Mouse (Mus musculus) intestine, embryonic 14.5 days (tissue): ENCODE measurements around the gene Krtap4-1. TPM values are rescaled to one million over a fixed set of nuclear protein-coding genes. Genes with fewer than 3 reads are reported as not detected.
"Not testable (repeated sequence)": the region's sequence is repeated elsewhere in the genome, so short reads cannot be mapped to it uniquely, and the experiment has no call there.

Experiments
- ATAC-seq: fragments of 200-750 bp; cut with Nextera tagmentation; replicated peaks from 2 replicates; pipeline ENCODE4 v1.8.0; 2017; ENCODE audit warnings: low read depth, moderate number of reproducible peaks, moderate TSS enrichment, moderate library complexity; ENCODE audit not compliant: low FRiP score, low TSS enrichment
- DNase-seq: peaks from one replicate; pipeline ENCODE4 v3.0.0-alpha.2; 2018; ENCODE audit warnings: low spot score
- H3K27ac ChIP-seq: fragments of 300-500 bp; sonication (generic); 2 replicates; pipeline ENCODE4 v1.5.1; 2014; ENCODE audit warnings: low read depth, mild to moderate bottlenecking, control low read depth
- H3K27me3 ChIP-seq: fragments of 300-500 bp; sonication (generic); replicated peaks from 2 replicates; pipeline ENCODE4 v1.6.1; 2014; ENCODE audit warnings: low read length, control low read depth; ENCODE audit not compliant: control insufficient read depth, insufficient read depth
- H3K36me3 ChIP-seq: fragments of 300-500 bp; sonication (generic); 2 replicates; pipeline ENCODE4 v1.6.1; 2014; ENCODE audit warnings: low read length, control low read depth; ENCODE audit not compliant: control insufficient read depth, insufficient read depth
- H3K4me1 ChIP-seq: fragments of 300-500 bp; sonication (generic); replicated peaks from 2 replicates; pipeline ENCODE4 v1.6.1; 2014; ENCODE audit warnings: low read length, control low read depth, mixed read lengths; ENCODE audit not compliant: control insufficient read depth, insufficient read depth
- H3K4me2 ChIP-seq: fragments of 300-500 bp; sonication (generic); 2 replicates; pipeline ENCODE4 v1.6.1; 2014; ENCODE audit warnings: low read length
- H3K4me3 ChIP-seq: fragments of 300-500 bp; sonication (generic); 2 replicates; pipeline ENCODE4 v1.5.1; 2014; ENCODE audit warnings: low read depth, low read length, control low read depth, mixed read lengths
- H3K9ac ChIP-seq: fragments of 300-500 bp; sonication (generic); 2 replicates; pipeline ENCODE4 v1.6.1; 2014; ENCODE audit warnings: mild to moderate bottlenecking, low read length
- H3K9me3 ChIP-seq: fragments of 300-500 bp; sonication (generic); 2 replicates; pipeline ENCODE4 v1.6.1; 2016; ENCODE audit warnings: low read length, control low read depth; ENCODE audit not compliant: control insufficient read depth
- WGBS: fragments of 180-500 bp; shearing (Covaris S2); extraction: QIAGEN DNeasy Blood & Tissue Kit; methylation state at CpG from one replicate; pipeline ENCODE4 v1.1.7; 2014; 5-methylcytosine and 5-hydroxymethylcytosine counted together
- polyA plus RNA-seq: library from polyadenylated mRNA; unstranded; fragments of >200 nt; fragmentation: Nextera tagmentation; extraction: Ambion mirVana; gene quantifications from 2 replicates; pipeline ENCODE4 v1.2.1, GENCODE M21; 2014

Gene Krtap4-1
- polyA plus RNA-seq, 1 experiment from 2014 or later: not detected

- 77% methylated on average over 9 of the region's 9 CpGs for WGBS
- not testable (repeated sequence) for H3K9me3 ChIP-seq, H3K4me1 ChIP-seq, DNase-seq, H3K27ac ChIP-seq, H3K36me3 ChIP-seq, H3K9ac ChIP-seq, H3K4me2 ChIP-seq, H3K4me3 ChIP-seq, H3K27me3 ChIP-seq, ATAC-seq
Observed at GRCm38 (mm10) chr11:99643635-99644139, 15.6 kb upstream of the Krtap4-1 start, which contains the start of gene Krtap4-7. Gene Krtap4-7, minus strand, starts transcription at chr11:99644089.

- H3K4me2 ChIP-seq: no peak overlapping the region
- no peak overlapping the region for H3K9ac ChIP-seq
- no peaks in the 10 kb centered on the region for H3K9me3 ChIP-seq
- H3K27me3 ChIP-seq: no peaks in the 10 kb centered on the region
- no peak overlapping the region for H3K4me3 ChIP-seq
- DNase-seq (no peak), ATAC-seq (no peak)
- 23% methylated on average over 1 of the region's 1 CpGs for whole genome bisulfite sequencing
- H3K36me3 ChIP-seq: no peaks in the 10 kb centered on the region
- no peak overlapping the region for H3K27ac ChIP-seq
- H3K4me1 ChIP-seq: no peaks in the 10 kb centered on the region
Observed at GRCm38 (mm10) chr11:99640926-99641325, 12.9 kb upstream of the Krtap4-1 start.

DNA sequence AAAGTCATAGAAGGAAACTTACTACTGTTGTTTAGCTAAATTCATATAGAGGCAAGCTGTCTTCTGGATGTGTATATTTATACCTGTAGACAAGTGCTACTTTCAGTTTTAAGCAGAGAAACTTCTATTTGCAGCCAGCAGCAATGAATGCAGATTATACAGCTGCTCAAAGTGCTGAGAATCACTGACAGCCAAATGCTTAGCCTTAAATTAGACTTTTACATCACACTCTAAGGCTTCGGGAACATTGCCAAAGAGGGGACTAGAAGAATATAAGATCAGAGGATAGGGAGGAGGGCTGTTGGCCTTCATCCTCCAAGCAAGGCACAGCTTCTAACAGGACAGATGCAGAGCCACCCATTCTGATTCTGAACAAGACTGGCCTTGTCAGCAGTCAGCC is 9.0 kb upstream of the Krtap4-1 start:
- H3K4me2 ChIP-seq: no peak overlapping the region
- H3K4me3 ChIP-seq: no peak overlapping the region
- H3K9me3 ChIP-seq: no peaks in the 10 kb centered on the region
- DNase-seq: no peak
- no peaks in the 10 kb centered on the region for H3K4me1 ChIP-seq
- WGBS: 88% methylated on average over 1 of the region's 1 CpGs
- H3K27ac ChIP-seq: no peak overlapping the region
- ATAC-seq: no peak
- H3K27me3 ChIP-seq: no peaks in the 10 kb centered on the region
- no peak overlapping the region for H3K9ac ChIP-seq
- H3K36me3 ChIP-seq: no peaks in the 10 kb centered on the region

DNA sequence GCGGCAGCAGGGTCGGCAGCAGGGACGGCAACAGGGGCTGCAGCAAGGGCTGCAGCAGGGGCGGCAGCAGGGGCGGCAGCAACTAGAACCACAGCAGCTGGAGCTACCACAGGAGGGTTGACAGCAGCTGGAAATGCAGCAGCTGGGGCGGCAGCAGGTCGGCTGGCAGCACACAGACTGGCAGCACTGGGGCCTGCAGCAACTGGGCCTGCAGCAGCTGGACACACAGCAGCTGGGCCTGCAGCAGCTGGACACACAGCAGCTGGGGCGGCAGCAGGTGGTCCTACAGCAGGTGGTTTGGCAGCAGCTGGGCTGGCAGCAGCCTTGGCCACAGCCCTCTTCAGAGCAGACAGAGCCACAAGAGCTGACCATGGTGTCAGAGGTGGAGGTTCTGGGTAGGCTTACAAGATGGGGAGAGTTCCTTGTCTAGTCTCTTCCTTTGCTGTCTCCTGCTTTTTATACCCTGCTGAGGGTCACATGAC is 6.7 kb upstream of the Krtap4-1 start, which contains the start of gene Krtap4-2:
Gene Krtap4-2, minus strand, starts transcription at position 432 of the 482 bp plus-strand sequence.
- DNase-seq (no peak), ATAC-seq (no peak)
- WGBS: 32% methylated on average over 8 of the region's 8 CpGs

GRCm38 (mm10) chr11:99633293-99633692 is 5.3 kb upstream of the Krtap4-1 start:
- Histone ChIP-seq H3K9me3 (no peaks in the 10 kb centered on the region), H3K9ac (no peak overlapping the region), H3K4me3 (no peak overlapping the region), H3K4me2 (no peak overlapping the region), H3K27ac (no peak overlapping the region), H3K4me1 (no peaks in the 10 kb centered on the region), H3K36me3 (no peaks in the 10 kb centered on the region), H3K27me3 (no peaks in the 10 kb centered on the region)
- no peak for DNase-seq
- WGBS: 71% methylated on average over 2 of the region's 2 CpGs
- no peak for ATAC-seq

More for the DNA sequence above, 6.7 kb upstream of the Krtap4-1 start, which contains the start of gene Krtap4-2:
- no peaks in the 10 kb centered on the region for H3K9me3 ChIP-seq
- H3K27me3 ChIP-seq: no peaks in the 10 kb centered on the region
- no peak within 1 kb of the TSS for H3K4me3 ChIP-seq
- H3K36me3 ChIP-seq: no peaks in the 10 kb centered on the region
- no peak within 1 kb of the TSS for H3K27ac ChIP-seq
- no peak within 1 kb of the TSS for H3K4me2 ChIP-seq
- no peak within 1 kb of the TSS for H3K9ac ChIP-seq
- H3K4me1 ChIP-seq: no peaks in the 10 kb centered on the region

GRCm38 (mm10) chr11:99630890-99631289 is 2.9 kb upstream of the Krtap4-1 start:
- no peaks in the 10 kb centered on the region for H3K27me3 ChIP-seq
- no peak overlapping the region for H3K4me2 ChIP-seq
- no peaks in the 10 kb centered on the region for H3K4me1 ChIP-seq
- no peaks in the 10 kb centered on the region for H3K9me3 ChIP-seq
- ATAC-seq: no peak
- H3K27ac ChIP-seq: no peak overlapping the region
- WGBS: 57% methylated on average over 3 of the region's 3 CpGs
- no peak overlapping the region for H3K4me3 ChIP-seq
- DNase-seq: no peak
- no peaks in the 10 kb centered on the region for H3K36me3 ChIP-seq
- no peak overlapping the region for H3K9ac ChIP-seq

GRCm38 (mm10) chr11:99620335-99620734 is 7.7 kb downstream of the Krtap4-1 start, which contains the start of gene Gm11562:
Gene Gm11562, minus strand, starts transcription at chr11:99620435.
- 77% methylated on average over 2 of the region's 2 CpGs for WGBS
- Histone ChIP-seq H3K4me2 (no peak within 1 kb of the TSS), H3K27me3 (no peaks in the 10 kb centered on the region), H3K9me3 (no peaks in the 10 kb centered on the region), H3K4me3 (no peak within 1 kb of the TSS), H3K27ac (no peak within 1 kb of the TSS), H3K9ac (no peak within 1 kb of the TSS), H3K4me1 (no peaks in the 10 kb centered on the region), H3K36me3 (no peaks in the 10 kb centered on the region)
- ATAC-seq (no peak), DNase-seq (no peak)

- Histone ChIP-seq H3K4me2 (no peak within 1 kb of the TSS), H3K9ac (no peak within 1 kb of the TSS), H3K27ac (no peak within 1 kb of the TSS), H3K4me1 (no peaks in the 10 kb centered on the region), H3K36me3 (no peaks in the 10 kb centered on the region), H3K4me3 (no peak within 1 kb of the TSS), H3K27me3 (no peaks in the 10 kb centered on the region), H3K9me3 (no peaks in the 10 kb centered on the region)
- ATAC-seq (no peak), DNase-seq (no peak)
- WGBS: 72% methylated on average over 3 of the region's 3 CpGs
Observed at GRCm38 (mm10) chr11:99614796-99615363, 13.2 kb downstream of the Krtap4-1 start, which contains the start of gene Krtap2-4. Gene Krtap2-4, minus strand, starts transcription at chr11:99614846.

DNA sequence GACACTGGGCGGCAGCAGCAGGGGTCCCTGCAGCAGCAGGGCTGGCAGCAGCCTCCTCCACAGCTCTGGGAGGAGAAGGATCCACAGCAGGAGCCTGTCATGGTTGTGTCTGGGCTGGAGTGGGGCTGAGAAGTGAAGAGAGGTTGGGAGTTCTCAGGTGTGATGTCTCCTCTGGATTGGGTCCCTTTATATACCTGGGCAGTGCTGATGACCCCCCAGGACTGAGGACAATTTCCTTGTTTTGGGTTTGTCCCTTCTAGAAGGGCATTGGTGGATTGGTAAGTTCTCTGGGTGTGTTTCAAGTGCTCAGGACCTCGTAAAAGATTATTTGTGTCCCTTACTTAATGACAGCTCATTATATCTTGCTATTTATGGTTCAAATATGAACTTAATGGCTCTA is 17.9 kb downstream of the Krtap4-1 start, which contains the start of gene Gm11937:
Gene Gm11937, minus strand, starts transcription at position 101 of the 400 bp plus-strand sequence.
- H3K9me3 ChIP-seq, H3K36me3 ChIP-seq, ATAC-seq, H3K4me1 ChIP-seq, H3K27me3 ChIP-seq, H3K4me2 ChIP-seq, H3K27ac ChIP-seq, DNase-seq, H3K9ac ChIP-seq, H3K4me3 ChIP-seq: not testable (repeated sequence)
- WGBS: 47% methylated on average over 2 of the region's 2 CpGs
